Mouse (Mus musculus) myocyte (in vitro differentiated cells): ENCODE measurements around the gene Mamld1. TPM values are rescaled to one million over a fixed set of nuclear protein-coding genes. Genes with fewer than 3 reads are reported as not detected.

ENCODE experiments used
- H3K27me3 ChIP-seq: one replicate; pipeline ENCODE4 v1.6.1; 2011; ENCODE audit not compliant: control insufficient read depth, insufficient read depth, insufficient read length
- H3K36me3 ChIP-seq: one replicate; pipeline ENCODE4 v1.6.1; 2011; ENCODE audit not compliant: control insufficient read depth, insufficient read depth
- H3K4me2 ChIP-seq: one replicate; pipeline ENCODE4 v1.6.1; 2011; ENCODE audit warnings: low read depth, control low read depth
- H3K4me3 ChIP-seq: one replicate; pipeline ENCODE4 v1.5.1; 2011; ENCODE audit warnings: mild to moderate bottlenecking, control low read depth, moderate library complexity
- H3K79me2 ChIP-seq: one replicate; pipeline ENCODE4 v1.6.1; 2011; ENCODE audit not compliant: control insufficient read depth, insufficient read depth
- H3ac ChIP-seq: one replicate; pipeline ENCODE4 v1.6.1; 2011; ENCODE audit not compliant: control insufficient read depth, insufficient read length
- CEBPB ChIP-seq: IDR thresholded peaks from 2 replicates; pipeline ENCODE4 v1.6.1; 2011; ENCODE audit warnings: mild to moderate bottlenecking, moderate library complexity; ENCODE audit not compliant: poor library complexity, insufficient read depth, severe bottlenecking
- E2F4 ChIP-seq: IDR thresholded peaks from one replicate; pipeline ENCODE4 v1.6.1; 2011; ENCODE audit warnings: mild to moderate bottlenecking, control low read depth, moderate library complexity; ENCODE audit not compliant: insufficient read depth
- MAX ChIP-seq: IDR thresholded peaks from one replicate; pipeline ENCODE4 v1.6.1; 2011; ENCODE audit warnings: low read depth, mild to moderate bottlenecking, control low read depth
- MYOD1 ChIP-seq, 3 experiments: IDR thresholded peaks; one replicate each; pipeline ENCODE4 v1.6.1; 2011; ENCODE audit warnings: control low read depth in 2 of 3, low read depth in 2 of 3, mild to moderate bottlenecking in 2 of 3, moderate library complexity in 1 of 3; ENCODE audit not compliant: insufficient read length in 2 of 3, control insufficient read depth in 1 of 3
- MYOG ChIP-seq, 3 experiments: IDR thresholded peaks; one replicate each; pipeline ENCODE4 v1.6.1; 2011; ENCODE audit warnings: control low read depth in 2 of 3, low read depth in 2 of 3, mild to moderate bottlenecking in 2 of 3; ENCODE audit not compliant: insufficient read length in 2 of 3, control insufficient read depth in 1 of 3, insufficient read depth in 1 of 3
- POLR2A ChIP-seq: IDR thresholded peaks from one replicate; pipeline ENCODE4 v1.6.1; 2011; ENCODE audit warnings: low read depth, mild to moderate bottlenecking, control low read depth, moderate library complexity; ENCODE audit not compliant: insufficient read length
- POLR2AphosphoS2 ChIP-seq: IDR thresholded peaks from one replicate; pipeline ENCODE4 v1.6.1; 2011; ENCODE audit warnings: low read depth, control low read depth; ENCODE audit not compliant: insufficient read length
- REST ChIP-seq: IDR thresholded peaks from one replicate; pipeline ENCODE4 v1.6.1; 2011; ENCODE audit warnings: mild to moderate bottlenecking, control low read depth, moderate library complexity; ENCODE audit not compliant: insufficient read depth, insufficient read length
- SRF ChIP-seq: IDR thresholded peaks from one replicate; pipeline ENCODE4 v1.6.1; 2011; ENCODE audit warnings: low read depth; ENCODE audit not compliant: control insufficient read depth, insufficient read length
- TCF12 ChIP-seq: IDR thresholded peaks from one replicate; pipeline ENCODE4 v1.6.1; 2011; ENCODE audit warnings: mild to moderate bottlenecking, control low read depth; ENCODE audit not compliant: poor library complexity, insufficient read depth, severe bottlenecking
- TCF3 ChIP-seq: IDR thresholded peaks from one replicate; pipeline ENCODE4 v1.6.1; 2011; ENCODE audit warnings: low read depth, control low read depth; ENCODE audit not compliant: insufficient read length
- USF1 ChIP-seq: IDR thresholded peaks from one replicate; pipeline ENCODE4 v1.6.1; 2011; ENCODE audit warnings: low read depth, mild to moderate bottlenecking, control low read depth, moderate library complexity
- polyA plus RNA-seq: library from polyadenylated mRNA; unstranded; fragments of >200 nt; fragmentation: generic; extraction: Trizol; gene quantifications from one replicate; pipeline ENCODE4 v1.2.1, GENCODE M21; 2012; ENCODE audit warnings: missing spikeins

Mamld1 gene
- polyA plus RNA-seq, 1 experiment: 0.02 TPM

DNA sequence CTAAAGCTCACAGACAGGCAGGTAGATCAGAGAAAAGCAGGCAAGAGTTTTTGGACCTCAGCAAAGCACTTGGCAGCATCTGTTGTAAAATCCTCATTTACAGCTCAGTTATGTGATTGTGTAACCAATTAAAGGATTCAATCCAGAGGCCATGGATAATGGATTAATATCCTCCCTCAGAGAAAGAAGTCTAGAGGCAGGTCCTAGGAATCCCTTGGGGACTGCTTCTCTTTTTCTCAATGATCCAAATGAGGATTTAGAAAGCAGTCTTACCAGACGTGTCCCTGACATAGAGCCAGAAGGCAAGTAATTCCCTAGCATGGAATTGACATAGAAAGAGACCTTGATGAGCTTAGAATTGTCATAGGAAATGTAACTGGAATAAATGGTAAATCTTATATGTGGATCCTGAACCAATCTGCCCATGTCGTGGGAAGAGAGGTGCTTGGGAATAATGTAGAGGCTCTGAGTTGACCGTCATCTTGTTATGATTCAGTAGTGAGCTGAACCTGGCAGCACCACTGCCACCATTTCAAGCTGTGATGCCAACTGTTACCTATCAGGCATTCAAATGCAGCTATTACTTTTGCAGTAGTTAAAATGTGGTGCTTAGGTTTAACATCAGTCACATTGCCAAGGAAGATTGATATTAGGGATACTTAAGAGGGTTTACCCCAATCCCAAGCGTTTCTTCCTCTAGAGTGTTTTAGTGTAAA, 35.2 kb downstream of the Mamld1 start:
- H3K27me3 ChIP-seq: no peaks in the 10 kb centered on the region
- no peak overlapping the region for H3ac ChIP-seq
- no peaks in the 10 kb centered on the region for H3K79me2 ChIP-seq
- H3K4me2 ChIP-seq: no peak overlapping the region
- TF ChIP-seq E2F4 (no peak), MYOD1 (IDR thresholded peaks at IDR 0.05; ENCODE audit: control insufficient read depth in 1 of 3, insufficient read length in 2 of 3, low read depth in 2 of 3) (no peak), MYOG (IDR thresholded peaks at IDR 0.05; ENCODE audit: control insufficient read depth in 1 of 3, insufficient read depth in 1 of 3, insufficient read length in 2 of 3, low read depth in 2 of 3) (no peak), TCF12 (no peak), POLR2A (no peak), REST (no peak)
- no peaks in the 10 kb centered on the region for H3K36me3 ChIP-seq
- H3K4me3 ChIP-seq: no peak overlapping the region

DNA sequence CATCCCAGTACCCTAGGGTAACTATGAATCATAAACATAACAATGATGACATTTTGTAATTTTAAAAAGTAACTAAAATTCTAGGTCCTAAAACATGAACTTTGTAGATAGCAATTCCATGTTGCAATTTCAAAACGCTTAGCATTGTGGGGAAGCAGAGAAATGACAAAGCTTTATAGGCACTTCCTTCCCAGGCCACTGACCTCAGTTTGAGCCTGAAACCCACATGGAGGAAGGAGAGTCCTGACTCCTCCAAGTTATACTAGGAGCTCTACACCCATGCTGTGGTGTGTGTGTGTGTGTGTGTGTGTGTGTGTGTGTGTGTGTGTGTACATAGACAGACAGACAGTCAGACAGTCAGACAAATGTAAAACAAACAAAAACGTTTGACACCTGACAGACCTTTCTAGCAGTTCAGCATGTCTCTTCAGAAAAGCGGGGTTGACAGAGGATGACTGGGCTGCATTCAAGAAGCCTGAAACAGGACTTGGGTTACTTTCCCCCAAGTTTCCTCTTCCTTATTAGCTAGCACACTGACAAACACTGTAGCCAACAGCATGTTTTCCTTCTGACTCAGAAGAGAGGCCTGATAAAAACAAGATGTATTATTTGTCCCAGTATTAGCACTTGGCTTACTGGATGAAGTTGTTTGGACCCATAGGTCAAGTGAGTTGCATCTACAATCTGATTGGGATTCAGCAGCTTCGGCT, 37.5 kb downstream of the Mamld1 start:
- no peak overlapping the region for H3K4me3 ChIP-seq
- TF ChIP-seq CEBPB: no peak
- no peak for TF ChIP-seq SRF
- no peak for TF ChIP-seq POLR2AphosphoS2
- no peak for TF ChIP-seq MYOD1 (IDR thresholded peaks at IDR 0.05; ENCODE audit: control insufficient read depth in 1 of 3, insufficient read length in 2 of 3, low read depth in 2 of 3)
- no peak for TF ChIP-seq TCF3
- TF ChIP-seq REST: no peak
- TF ChIP-seq POLR2A: no peak
- no peak for TF ChIP-seq USF1
- TF ChIP-seq MYOG (IDR thresholded peaks at IDR 0.05; ENCODE audit: control insufficient read depth in 1 of 3, insufficient read depth in 1 of 3, insufficient read length in 2 of 3, low read depth in 2 of 3): no peak

GRCm38 (mm10) chrX:71088080-71088414, 38.0 kb downstream of the Mamld1 start:
- no peaks in the 10 kb centered on the region for H3K27me3 ChIP-seq
- no peaks in the 10 kb centered on the region for H3K36me3 ChIP-seq
- H3K4me3 ChIP-seq: no peak overlapping the region
- H3ac ChIP-seq: no peak overlapping the region
- H3K79me2 ChIP-seq: no peaks in the 10 kb centered on the region
- no peak overlapping the region for H3K4me2 ChIP-seq
- TF ChIP-seq SRF (no peak), MAX (no peak), TCF12 (no peak), REST (no peak), POLR2A (no peak)

More for the DNA sequence above, 37.5 kb downstream of the Mamld1 start:
- no peaks in the 10 kb centered on the region for H3K27me3 ChIP-seq
- no peak overlapping the region for H3K4me2 ChIP-seq
- H3K36me3 ChIP-seq: no peaks in the 10 kb centered on the region
- no peaks in the 10 kb centered on the region for H3K79me2 ChIP-seq
- H3ac ChIP-seq: no peak overlapping the region

- TF ChIP-seq TCF3 (no peak), TCF12 (no peak), REST (no peak), MYOG (IDR thresholded peaks at IDR 0.05; ENCODE audit: control insufficient read depth in 1 of 3, insufficient read depth in 1 of 3, insufficient read length in 2 of 3, low read depth in 2 of 3) (no peak), SRF (no peak), MYOD1 (IDR thresholded peaks at IDR 0.05; ENCODE audit: control insufficient read depth in 1 of 3, insufficient read length in 2 of 3, low read depth in 2 of 3) (no peak), MAX (no peak), POLR2AphosphoS2 (no peak), POLR2A (no peak), USF1 (no peak), E2F4 (no peak), CEBPB (no peak)
- H3ac ChIP-seq: no peak overlapping the region
- no peak overlapping the region for H3K4me2 ChIP-seq
- H3K27me3 ChIP-seq: no peaks in the 10 kb centered on the region
- no peaks in the 10 kb centered on the region for H3K36me3 ChIP-seq
- H3K4me3 ChIP-seq: no peak overlapping the region
- H3K79me2 ChIP-seq: no peaks in the 10 kb centered on the region
These were observed 55.8 kb downstream of the Mamld1 start for GRCm38 (mm10) chrX:71105820-71106219.

- Histone ChIP-seq H3K4me3 (no peak overlapping the region), H3K4me2 (no peak overlapping the region), H3ac (no peak overlapping the region), H3K27me3 (no peaks in the 10 kb centered on the region), H3K36me3 (no peaks in the 10 kb centered on the region), H3K79me2 (no peaks in the 10 kb centered on the region)
- TF ChIP-seq SRF (no peak), MYOG (IDR thresholded peaks at IDR 0.05; ENCODE audit: control insufficient read depth in 1 of 3, insufficient read depth in 1 of 3, insufficient read length in 2 of 3, low read depth in 2 of 3) (no peak), TCF3 (no peak), POLR2AphosphoS2 (no peak), CEBPB (no peak), MAX (no peak), USF1 (no peak), E2F4 (no peak), MYOD1 (IDR thresholded peaks at IDR 0.05; ENCODE audit: control insufficient read depth in 1 of 3, insufficient read length in 2 of 3, low read depth in 2 of 3) (no peak)
These were observed 56.3 kb downstream of the Mamld1 start for GRCm38 (mm10) chrX:71106392-71106791.
